Mouse (Mus musculus): ENCODE measurements around the gene Gm28051.

GRCm38 (mm10) chr12:102700453-102700852 lies 57.1 kb downstream of the Gm28051 start:
- TF ChIP-seq USF1 (IDR thresholded peaks at IDR 0.05; ENCODE audit: low read depth) (no peak), E2F4 (IDR thresholded peaks at IDR 0.05; ENCODE audit: insufficient read depth) (no peak), MYOD1 (IDR thresholded peaks at IDR 0.05; ENCODE audit: control insufficient read depth in 1 of 3, insufficient read length in 2 of 3, low read depth in 2 of 3) (no peak), POLR2A (IDR thresholded peaks at IDR 0.05; ENCODE audit: insufficient read length, low read depth) (no peak), MAX (IDR thresholded peaks at IDR 0.05; ENCODE audit: low read depth) (no peak)

Data from myocyte (in vitro differentiated cells).